Mouse (Mus musculus): ENCODE measurements around the gene Unc79.

GRCm38 (mm10) chr12:102929764-102930163 lies 18.9 kb upstream of the Unc79 start:
- TF ChIP-seq POLR2A (IDR thresholded peaks at IDR 0.05; ENCODE audit: low read depth, low read length) (no peak), CTCF (conservative IDR thresholded peaks at IDR 0.05 in 1 of 2, IDR thresholded peaks at IDR 0.05 in 1 of 2; ENCODE audit: low read depth in 2 of 2, low read length in 2 of 2) (no peak), MXI1 (IDR thresholded peaks at IDR 0.05; ENCODE audit: low read depth, low read length) (no peak), MEF2A (IDR thresholded peaks at IDR 0.05; ENCODE audit: borderline replicate concordance, low read depth, low read length) (no peak), JUN (IDR thresholded peaks at IDR 0.05; ENCODE audit: insufficient read depth, low read depth, low read length) (no peak), ZMIZ1 (IDR thresholded peaks at IDR 0.05; ENCODE audit: low read depth, low read length) (no peak), MAX (IDR thresholded peaks at IDR 0.05; ENCODE audit: low read length) (no peak), MAFK (IDR thresholded peaks at IDR 0.05; ENCODE audit: insufficient replicate concordance, low read length) (no peak), POLR2AphosphoS2 (IDR thresholded peaks at IDR 0.05; ENCODE audit: low read depth, low read length) (no peak)
